Mouse (Mus musculus): ENCODE measurements around the gene Atp10b. TPM values are rescaled to one million over a fixed set of nuclear protein-coding genes. Genes with fewer than 3 reads are reported as not detected.
"Not testable (repeated sequence)": the region's sequence is repeated elsewhere in the genome, so short reads cannot be mapped to it uniquely, and the experiment has no call there.

Gene Atp10b
- total RNA-seq (2015; ENCODE audit: low replicate concordance) (not detected in 2 replicates), total RNA-seq (2017; ENCODE audit: low replicate concordance) (not detected in 2 replicates)

- ATAC-seq (replicated peaks; ENCODE audit: low FRiP score, poor library complexity, severe bottlenecking), result no peak
Measured at GRCm38 (mm10) chr11:43149577-43149976, at the start of gene Atp10b. Atp10b (plus strand) TSS chr11:43149877.

- no peak for ATAC-seq (replicated peaks; ENCODE audit: low FRiP score, poor library complexity, severe bottlenecking)
Measured at GRCm38 (mm10) chr11:43101357-43101756, 48.3 kb upstream of the Atp10b start.

- ATAC-seq (replicated peaks; ENCODE audit: low FRiP score, poor library complexity, severe bottlenecking), result no peak
Measured at GRCm38 (mm10) chr11:43125908-43126477, 23.7 kb upstream of the Atp10b start.

DNA sequence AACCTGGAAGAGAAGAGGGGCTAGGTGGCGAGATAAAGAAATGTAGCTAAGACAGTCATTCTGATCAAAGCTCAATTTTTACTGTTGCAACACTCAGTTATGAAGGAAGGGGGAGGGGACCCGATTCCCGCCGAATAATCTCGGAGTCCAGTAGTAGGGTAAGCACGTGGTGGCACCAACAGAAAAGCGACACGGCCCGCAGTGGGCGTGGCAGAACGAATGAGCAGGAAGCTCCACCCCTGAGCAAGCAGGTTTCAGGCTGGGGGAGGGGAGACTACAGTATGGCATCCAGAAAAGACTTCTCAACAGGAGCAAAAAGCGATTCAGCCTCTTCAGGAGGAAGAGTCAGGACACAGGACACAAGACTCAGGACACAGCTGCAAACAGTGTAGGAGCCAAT is 23.1 kb upstream of the Atp10b start:
- not testable (repeated sequence) for ATAC-seq (replicated peaks; ENCODE audit: low FRiP score, poor library complexity, severe bottlenecking)

DNA sequence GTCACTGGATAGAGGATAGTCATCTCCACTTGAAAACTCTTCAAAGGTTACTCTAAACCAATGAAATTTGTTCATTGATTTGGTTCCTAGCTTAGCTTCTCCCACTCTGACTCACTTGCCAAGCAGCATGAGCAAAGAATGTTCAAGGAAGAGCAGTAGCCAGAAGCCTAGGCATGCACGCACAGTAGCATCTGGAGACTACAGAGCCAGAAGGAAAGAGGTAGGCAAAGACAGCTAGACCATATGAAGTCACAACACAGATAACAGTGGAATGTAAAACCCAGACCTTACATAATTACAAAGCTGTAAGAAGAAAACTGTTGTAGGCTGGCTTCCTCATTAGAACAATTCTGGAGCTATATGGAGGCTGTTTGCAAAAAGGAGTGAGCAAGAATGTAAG is 8.4 kb upstream of the Atp10b start:
- ATAC-seq (replicated peaks; ENCODE audit: low FRiP score, poor library complexity, severe bottlenecking), result no peak

DNA sequence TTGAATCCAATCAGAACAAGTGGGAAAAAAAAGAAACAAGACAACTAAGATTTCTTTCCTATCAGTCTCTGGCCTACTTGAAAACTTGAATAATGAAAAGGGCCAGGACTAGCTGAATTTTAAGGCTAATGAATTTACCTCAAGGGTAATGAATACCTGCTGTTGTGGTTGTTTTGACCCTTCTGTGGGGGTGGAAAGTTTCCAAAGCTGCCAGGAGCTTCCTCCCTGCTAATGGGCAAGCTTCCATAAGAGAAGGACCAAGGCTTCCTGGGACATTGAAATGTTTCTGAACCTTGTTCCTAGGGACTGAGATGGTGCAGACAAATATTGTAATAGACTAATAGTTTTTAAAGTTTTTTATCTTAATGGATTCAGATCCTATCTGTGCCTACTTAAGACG is 6.9 kb upstream of the Atp10b start:
- no peak for ATAC-seq (replicated peaks; ENCODE audit: low FRiP score, poor library complexity, severe bottlenecking)

GRCm38 (mm10) chr11:43144178-43144577 is 5.5 kb upstream of the Atp10b start:
- ATAC-seq (replicated peaks; ENCODE audit: low FRiP score, poor library complexity, severe bottlenecking), result no peak

DNA sequence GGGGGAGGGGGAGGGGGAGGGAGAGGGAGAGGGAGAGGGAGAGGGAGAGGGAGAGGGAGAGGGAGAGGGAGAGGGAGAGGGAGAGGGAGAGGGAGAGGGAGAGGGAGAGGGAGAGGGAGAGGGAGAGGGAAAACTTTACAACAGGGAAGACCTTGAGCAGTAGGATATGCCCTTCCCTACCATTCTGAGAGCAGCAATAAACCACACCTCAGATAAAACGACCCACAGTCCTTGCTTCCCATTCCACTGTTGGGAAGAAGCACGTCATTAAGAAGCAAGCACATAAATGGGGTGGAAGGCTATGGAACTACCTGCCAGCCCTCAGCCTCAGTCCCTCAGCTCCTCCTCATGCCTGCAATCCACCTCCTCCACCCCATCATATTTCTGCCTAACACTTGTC is 4.8 kb upstream of the Atp10b start:
- ATAC-seq (replicated peaks; ENCODE audit: low FRiP score, poor library complexity, severe bottlenecking), result not testable (repeated sequence)

DNA sequence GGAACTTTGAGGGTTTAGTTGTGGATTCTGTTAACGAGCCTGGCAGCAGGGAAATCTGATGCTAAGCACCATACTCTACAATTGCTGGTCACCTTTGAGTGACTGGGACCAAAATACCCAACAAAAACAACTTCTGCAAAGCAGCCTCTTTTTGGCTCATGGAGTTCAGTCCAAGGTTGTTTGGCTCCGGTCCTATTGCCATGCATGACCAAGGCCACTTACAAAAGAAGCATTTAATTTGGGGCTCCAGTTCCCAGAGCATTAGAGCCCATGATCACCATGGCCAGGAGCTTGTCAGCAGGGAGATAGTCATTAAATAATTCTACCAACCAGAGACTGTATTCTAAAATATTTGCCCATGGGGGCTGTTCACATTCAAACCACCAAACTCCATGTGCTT is 2.3 kb upstream of the Atp10b start:
- ATAC-seq (replicated peaks; ENCODE audit: low FRiP score, poor library complexity, severe bottlenecking), result no peak

- no peak for ATAC-seq (replicated peaks; ENCODE audit: low FRiP score, poor library complexity, severe bottlenecking)
Measured at GRCm38 (mm10) chr11:43148341-43148740, 1.3 kb upstream of the Atp10b start.

DNA sequence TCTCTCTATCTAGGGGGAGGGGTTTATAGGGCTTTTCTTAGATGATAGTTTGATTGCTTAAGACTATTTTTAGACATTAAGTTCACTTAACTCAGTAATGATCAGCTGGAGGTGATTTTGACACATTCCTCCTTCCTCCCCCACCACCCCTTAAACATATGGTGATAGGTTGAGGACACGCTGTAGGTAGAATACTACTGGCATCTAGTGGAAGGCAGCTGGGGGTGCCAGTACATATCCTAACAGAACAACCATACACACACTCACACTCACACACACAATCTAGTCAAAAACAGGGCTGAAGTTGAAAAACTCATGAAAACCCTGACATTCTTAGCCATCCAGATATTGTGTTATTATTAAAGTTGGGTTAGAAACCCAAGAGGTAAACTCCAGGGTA is 5.3 kb downstream of the Atp10b start:
- no peak for ATAC-seq (replicated peaks; ENCODE audit: low FRiP score, poor library complexity, severe bottlenecking)

DNA sequence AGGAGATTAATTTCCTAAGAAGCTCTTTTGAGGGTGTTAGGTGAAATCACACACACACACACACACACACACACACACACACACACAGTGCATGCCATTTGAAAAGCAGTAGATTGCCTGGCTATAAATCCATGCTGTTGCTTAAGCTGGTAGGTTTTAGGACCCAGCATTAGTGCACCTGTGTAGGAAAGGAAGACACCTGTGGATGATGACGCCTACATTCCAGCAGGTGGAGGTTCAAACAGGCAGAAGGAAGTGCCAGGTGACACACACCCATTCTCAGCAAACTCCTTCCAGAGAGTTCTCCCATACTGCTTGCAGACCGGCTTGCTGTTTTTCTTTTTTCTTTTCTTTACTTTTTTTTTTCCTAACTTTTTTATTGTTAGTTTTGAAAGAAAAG is 5.7 kb downstream of the Atp10b start:
- no peak for ATAC-seq (replicated peaks; ENCODE audit: low FRiP score, poor library complexity, severe bottlenecking)

- ATAC-seq (replicated peaks; ENCODE audit: low FRiP score, poor library complexity, severe bottlenecking), result no peak
Measured at GRCm38 (mm10) chr11:43158814-43159213, 9.1 kb downstream of the Atp10b start.

DNA sequence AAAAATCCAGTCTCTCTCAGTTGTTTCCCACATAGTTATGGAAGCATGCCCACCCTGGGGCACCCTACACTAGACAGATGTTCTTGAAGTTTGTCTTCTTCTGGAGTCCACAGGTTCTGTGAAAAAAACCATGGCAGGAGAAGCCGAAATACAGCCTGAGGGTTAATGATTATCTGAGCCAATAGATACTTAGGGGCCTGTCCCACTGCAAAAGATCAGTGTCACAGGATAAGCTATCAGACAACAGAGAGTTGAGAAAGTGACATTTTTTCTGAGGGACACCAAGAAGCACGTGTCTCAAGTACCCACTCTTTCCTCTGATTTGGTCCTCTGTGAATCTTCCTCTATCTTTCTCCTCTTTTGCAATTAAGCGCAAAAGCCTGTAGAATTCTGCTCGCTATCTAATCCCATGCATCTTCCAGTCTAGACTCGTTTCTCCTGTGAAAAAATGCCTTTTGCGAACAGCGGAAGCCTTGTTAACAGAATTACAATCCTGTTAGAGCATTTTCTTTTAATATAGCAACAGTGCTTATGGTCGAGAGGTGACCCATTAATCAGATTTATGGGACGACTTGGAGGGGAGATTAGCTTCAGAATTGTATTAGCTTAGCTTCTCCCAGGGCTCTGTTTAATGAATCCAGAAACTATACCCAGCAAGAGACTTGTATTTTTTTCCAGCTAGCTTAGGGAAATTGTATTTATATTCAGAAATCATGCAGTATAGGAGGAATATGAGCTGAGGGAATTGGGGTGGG is 10.7 kb downstream of the Atp10b start:
- ATAC-seq (replicated peaks; ENCODE audit: low FRiP score, poor library complexity, severe bottlenecking), result no peak

- ATAC-seq (replicated peaks; ENCODE audit: low FRiP score, poor library complexity, severe bottlenecking), result no peak
Measured at GRCm38 (mm10) chr11:43170601-43171000, 20.9 kb downstream of the Atp10b start.

- no peak for ATAC-seq (replicated peaks; ENCODE audit: low FRiP score, poor library complexity, severe bottlenecking)
Measured at GRCm38 (mm10) chr11:43174359-43175116, 24.9 kb downstream of the Atp10b start.

DNA sequence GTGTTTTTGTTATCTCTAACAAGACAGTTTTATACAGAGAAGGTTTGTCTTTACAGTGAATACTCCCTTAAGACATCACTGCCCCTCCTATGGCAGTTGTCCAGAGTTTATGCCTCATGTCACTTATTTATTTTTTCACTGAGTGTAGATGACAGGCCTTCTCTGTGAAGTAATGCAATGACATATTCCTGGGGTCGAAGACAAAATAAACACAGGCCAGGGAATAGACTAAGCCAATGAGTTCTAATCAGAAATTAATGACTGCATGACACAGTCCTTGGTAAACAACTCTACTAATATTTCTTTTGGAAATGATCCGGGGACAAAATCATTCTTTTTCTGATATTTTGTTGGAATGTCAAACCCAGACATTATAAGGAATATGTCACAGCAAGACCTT is 32.7 kb downstream of the Atp10b start:
- no peak for ATAC-seq (replicated peaks; ENCODE audit: low FRiP score, poor library complexity, severe bottlenecking)

GRCm38 (mm10) chr11:43182816-43183215 is 33.1 kb downstream of the Atp10b start:
- no peak for ATAC-seq (replicated peaks; ENCODE audit: low FRiP score, poor library complexity, severe bottlenecking)

- ATAC-seq (replicated peaks; ENCODE audit: low FRiP score, poor library complexity, severe bottlenecking), result no peak
Measured at GRCm38 (mm10) chr11:43183457-43183856, 33.8 kb downstream of the Atp10b start.

DNA sequence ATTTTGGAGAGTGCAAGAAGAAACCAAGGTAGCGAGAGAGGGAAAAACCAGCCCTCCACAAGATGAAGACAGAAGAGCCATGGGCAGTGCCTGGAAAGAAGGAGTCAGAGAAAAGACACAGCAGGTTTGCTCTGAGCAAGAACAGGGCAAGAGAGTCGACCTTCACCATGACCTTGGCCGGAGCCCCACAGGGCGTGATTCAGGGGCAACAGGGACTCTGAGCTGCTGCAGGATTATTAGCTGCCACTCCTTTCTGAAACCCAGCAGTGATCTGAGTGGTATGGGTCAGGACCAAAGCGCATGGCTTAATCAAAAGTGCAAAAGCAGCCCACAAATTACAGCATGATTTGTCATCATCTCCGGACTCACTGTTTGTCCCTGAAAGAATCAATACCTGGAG is 36.6 kb downstream of the Atp10b start:
- ATAC-seq (replicated peaks; ENCODE audit: low FRiP score, poor library complexity, severe bottlenecking), result no peak
